Mouse (Mus musculus): ENCODE measurements around the gene Il1r2. TPM values are rescaled to one million over a fixed set of nuclear protein-coding genes. Genes with fewer than 3 reads are reported as not detected.

Gene Il1r2
- 0.50 and 0.63 TPM in 2 replicates for polyA plus RNA-seq (2016; fragmentation: Nextera tagmentation; extraction: Ambion mirVana)

GRCm38 (mm10) chr1:40073779-40074178 lies at the start of gene Il1r2:
Gene Il1r2, plus strand, starts transcription at chr1:40074079.
- H3K9me3 ChIP-seq: no peaks in the 10 kb centered on the region
- H3K27ac ChIP-seq: no peak within 1 kb of the TSS
- H3K4me1 ChIP-seq (replicated peaks): no peaks in the 10 kb centered on the region
- H3K27me3 ChIP-seq: no peaks in the 10 kb centered on the region
- H3K36me3 ChIP-seq: no peaks in the 10 kb centered on the region
- 89% methylated on average over 5 of the region's 5 CpGs for WGBS
- H3K4me2 ChIP-seq: no peak within 1 kb of the TSS
- no peak for ATAC-seq (ENCODE audit: insufficient number of reproducible peaks, insufficient read depth, low FRiP score, low TSS enrichment, low read depth)
- H3K4me3 ChIP-seq (replicated peaks): no peak within 1 kb of the TSS
- H3K9ac ChIP-seq (replicated peaks): no peak within 1 kb of the TSS

- H3K9me3 ChIP-seq: no peaks in the 10 kb centered on the region
- no peaks in the 10 kb centered on the region for H3K4me1 ChIP-seq (replicated peaks)
- H3K27ac ChIP-seq: no peak overlapping the region
- no peak for ATAC-seq (ENCODE audit: insufficient number of reproducible peaks, insufficient read depth, low FRiP score, low TSS enrichment, low read depth)
- WGBS: 92% methylated on average over 27 of the region's 27 CpGs
- H3K4me2 ChIP-seq: no peak overlapping the region
- H3K4me3 ChIP-seq (replicated peaks): no peak overlapping the region
- no peak overlapping the region for H3K9ac ChIP-seq (replicated peaks)
- H3K36me3 ChIP-seq: peaks cover 80% of the 10 kb centered on the region
- no peaks in the 10 kb centered on the region for H3K27me3 ChIP-seq
These were observed 49.1 kb upstream of the Il1r2 start for GRCm38 (mm10) chr1:40024554-40025320.

GRCm38 (mm10) chr1:40025416-40025815 lies 48.5 kb upstream of the Il1r2 start:
- H3K4me3 ChIP-seq (replicated peaks): no peak overlapping the region
- no peak overlapping the region for H3K9ac ChIP-seq (replicated peaks)
- no peaks in the 10 kb centered on the region for H3K27me3 ChIP-seq
- no peaks in the 10 kb centered on the region for H3K4me1 ChIP-seq (replicated peaks)
- no peak overlapping the region for H3K27ac ChIP-seq
- 91% methylated on average over 5 of the region's 5 CpGs for WGBS
- ATAC-seq (ENCODE audit: insufficient number of reproducible peaks, insufficient read depth, low FRiP score, low TSS enrichment, low read depth): no peak
- H3K4me2 ChIP-seq: no peak overlapping the region
- peaks cover 74% of the 10 kb centered on the region for H3K36me3 ChIP-seq
- no peaks in the 10 kb centered on the region for H3K9me3 ChIP-seq

- H3K27me3 ChIP-seq: no peaks in the 10 kb centered on the region
- no peaks in the 10 kb centered on the region for H3K4me1 ChIP-seq (replicated peaks)
- no peak for ATAC-seq (ENCODE audit: insufficient number of reproducible peaks, insufficient read depth, low FRiP score, low TSS enrichment, low read depth)
- H3K9ac ChIP-seq (replicated peaks): no peak overlapping the region
- H3K4me3 ChIP-seq (replicated peaks): no peak overlapping the region
- no peaks in the 10 kb centered on the region for H3K9me3 ChIP-seq
- H3K4me2 ChIP-seq: no peak overlapping the region
- no peak overlapping the region for H3K27ac ChIP-seq
- 80% methylated on average over 7 of the region's 7 CpGs for WGBS
- peaks cover 58% of the 10 kb centered on the region for H3K36me3 ChIP-seq
These were observed 46.7 kb upstream of the Il1r2 start for GRCm38 (mm10) chr1:40027116-40027620.

- Histone ChIP-seq H3K4me2 (no peak overlapping the region), H3K4me3 (replicated peaks) (no peak overlapping the region), H3K36me3 (peaks cover 46% of the 10 kb centered on the region), H3K27me3 (no peaks in the 10 kb centered on the region), H3K4me1 (replicated peaks) (no peaks in the 10 kb centered on the region), H3K27ac (no peak overlapping the region), H3K9ac (replicated peaks) (no peak overlapping the region), H3K9me3 (no peaks in the 10 kb centered on the region)
- no peak for ATAC-seq (ENCODE audit: insufficient number of reproducible peaks, insufficient read depth, low FRiP score, low TSS enrichment, low read depth)
- WGBS: 88% methylated on average over 12 of the region's 12 CpGs
These were observed 45.5 kb upstream of the Il1r2 start for GRCm38 (mm10) chr1:40028207-40028998.

GRCm38 (mm10) chr1:40029597-40029996 lies 44.3 kb upstream of the Il1r2 start:
- H3K4me2 ChIP-seq: no peak overlapping the region
- no peaks in the 10 kb centered on the region for H3K9me3 ChIP-seq
- no peaks in the 10 kb centered on the region for H3K4me1 ChIP-seq (replicated peaks)
- no peaks in the 10 kb centered on the region for H3K27me3 ChIP-seq
- ATAC-seq (ENCODE audit: insufficient number of reproducible peaks, insufficient read depth, low FRiP score, low TSS enrichment, low read depth): no peak
- H3K9ac ChIP-seq (replicated peaks): no peak overlapping the region
- no peak overlapping the region for H3K4me3 ChIP-seq (replicated peaks)
- peaks cover 34% of the 10 kb centered on the region for H3K36me3 ChIP-seq
- no peak overlapping the region for H3K27ac ChIP-seq
- WGBS: 88% methylated on average over 5 of the region's 5 CpGs

GRCm38 (mm10) chr1:40030287-40030975 lies 43.4 kb upstream of the Il1r2 start:
- Histone ChIP-seq H3K27me3 (no peaks in the 10 kb centered on the region), H3K27ac (no peak overlapping the region), H3K36me3 (peaks cover 26% of the 10 kb centered on the region), H3K4me1 (replicated peaks) (no peaks in the 10 kb centered on the region), H3K4me2 (no peak overlapping the region), H3K9ac (replicated peaks) (no peak overlapping the region), H3K9me3 (no peaks in the 10 kb centered on the region), H3K4me3 (replicated peaks) (no peak overlapping the region)
- ATAC-seq (ENCODE audit: insufficient number of reproducible peaks, insufficient read depth, low FRiP score, low TSS enrichment, low read depth): no peak
- 86% methylated on average over 14 of the region's 14 CpGs for WGBS

- H3K4me2 ChIP-seq: no peak overlapping the region
- ATAC-seq (ENCODE audit: insufficient number of reproducible peaks, insufficient read depth, low FRiP score, low TSS enrichment, low read depth): no peak
- H3K27me3 ChIP-seq: no peaks in the 10 kb centered on the region
- peaks cover 21% of the 10 kb centered on the region for H3K36me3 ChIP-seq
- no peak overlapping the region for H3K27ac ChIP-seq
- no peak overlapping the region for H3K9ac ChIP-seq (replicated peaks)
- no peak overlapping the region for H3K4me3 ChIP-seq (replicated peaks)
- no peaks in the 10 kb centered on the region for H3K4me1 ChIP-seq (replicated peaks)
- WGBS: 91% methylated on average over 8 of the region's 8 CpGs
- H3K9me3 ChIP-seq: no peaks in the 10 kb centered on the region
These were observed 42.9 kb upstream of the Il1r2 start for GRCm38 (mm10) chr1:40030976-40031356.

- Histone ChIP-seq H3K9ac (replicated peaks) (no peak overlapping the region), H3K4me3 (replicated peaks) (no peak overlapping the region), H3K27ac (no peak overlapping the region), H3K36me3 (peaks cover 14% of the 10 kb centered on the region), H3K9me3 (no peaks in the 10 kb centered on the region), H3K4me1 (replicated peaks) (no peaks in the 10 kb centered on the region), H3K27me3 (no peaks in the 10 kb centered on the region), H3K4me2 (no peak overlapping the region)
- WGBS: 91% methylated on average over 2 of the region's 2 CpGs
- ATAC-seq (ENCODE audit: insufficient number of reproducible peaks, insufficient read depth, low FRiP score, low TSS enrichment, low read depth): no peak
These were observed 42.3 kb upstream of the Il1r2 start for GRCm38 (mm10) chr1:40031626-40032025.

- Histone ChIP-seq H3K36me3 (peaks cover 5% of the 10 kb centered on the region; the same call in 1 of the 2 replicates), H3K4me3 (replicated peaks) (no peak overlapping the region), H3K4me1 (replicated peaks) (no peaks in the 10 kb centered on the region), H3K4me2 (no peak overlapping the region), H3K9ac (replicated peaks) (no peak overlapping the region), H3K9me3 (no peaks in the 10 kb centered on the region), H3K27ac (no peak overlapping the region), H3K27me3 (no peaks in the 10 kb centered on the region)
- no peak for ATAC-seq (ENCODE audit: insufficient number of reproducible peaks, insufficient read depth, low FRiP score, low TSS enrichment, low read depth)
- 74% methylated on average over 4 of the region's 4 CpGs for WGBS
These were observed 40.6 kb upstream of the Il1r2 start for GRCm38 (mm10) chr1:40033315-40033714.
